Mouse (Mus musculus) gastrocnemius, postnatal 14 days (tissue): ENCODE measurements at regions not wholly inside any gene's neighbourhood (a gene's known extent, or its start where the extent isn't known, plus 50 kb on each side); places are given as distances from the start of the nearest gene placed in this dataset.

Source experiments
- DNase-seq: peaks from one replicate; pipeline ENCODE4 v3.0.0; 2021; ENCODE audit warnings: mixed read lengths
- intact Hi-C: fragments of 180-260 bp; cut with DNase I; formaldehyde crosslinking; loops from one replicate; pipeline ENCODE4 v1.15.1; 2025; ENCODE audit warnings: low total_unique reads

DNA sequence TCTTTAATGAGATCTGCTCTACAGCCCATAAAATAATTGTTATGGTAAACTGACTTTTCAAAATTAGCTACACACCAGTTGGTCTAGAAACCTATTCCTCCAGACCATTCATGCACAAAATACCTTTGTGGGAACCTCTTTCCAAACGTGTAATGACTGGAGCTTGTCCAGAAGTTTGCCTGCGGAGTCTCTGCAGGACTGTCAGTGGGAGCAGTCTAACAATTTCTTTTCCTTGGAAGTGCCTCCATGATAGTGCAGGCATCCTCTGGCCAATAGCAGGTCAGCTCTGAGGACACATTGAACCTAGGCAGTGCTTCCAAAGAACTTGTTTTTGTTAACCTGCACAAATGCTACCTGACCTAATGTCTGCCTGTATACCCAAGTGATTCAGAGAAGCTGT lies 932.3 kb downstream of the Pcdh9 start:
- DNase-seq = no peak
- intact Hi-C loops = no loop called here

DNA sequence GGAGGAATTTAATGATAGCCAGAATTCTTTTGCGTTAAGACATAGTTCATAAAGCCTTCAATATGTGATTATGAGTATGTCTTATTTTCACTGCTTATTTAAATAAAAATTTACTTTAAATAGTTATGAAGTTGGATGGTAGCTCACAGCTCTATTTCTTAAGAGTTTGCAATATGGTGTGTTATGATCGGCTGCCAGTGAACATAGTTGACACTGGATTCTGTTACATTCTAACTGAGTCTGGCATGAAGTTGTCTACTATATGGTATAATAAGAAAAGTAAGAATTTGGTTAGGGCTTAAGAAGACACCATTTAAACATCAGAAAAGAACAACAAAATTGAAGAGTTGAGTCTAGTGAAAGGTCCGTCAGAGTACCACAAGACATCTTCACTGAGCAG lies 935.0 kb downstream of the Pcdh9 start:
- intact Hi-C loops = no loop called here
- DNase-seq = no peak

DNA sequence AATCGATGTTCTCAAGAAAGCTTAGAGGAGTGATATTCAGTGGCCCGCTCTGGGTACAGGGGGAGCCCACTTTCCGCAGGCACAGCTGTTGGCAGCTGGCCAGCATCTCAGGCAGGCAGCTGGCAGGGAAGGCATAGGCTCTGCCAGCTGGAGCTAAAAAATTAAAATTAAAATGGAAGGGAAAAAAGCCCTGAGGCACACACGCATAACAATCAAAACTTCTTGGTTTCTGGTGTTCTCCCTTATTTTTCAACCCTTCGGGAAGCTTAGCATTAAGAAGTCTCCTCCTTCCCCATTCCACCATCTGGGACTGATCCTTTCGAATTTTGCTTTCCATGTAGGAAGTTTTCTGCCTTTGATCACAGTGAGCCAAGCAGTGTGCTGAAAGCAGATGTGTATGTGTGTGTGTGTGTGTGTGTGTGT lies 982.8 kb downstream of the Pcdh9 start:
- DNase-seq = peak; percentile 3
- intact Hi-C loops = no loop called here

DNA sequence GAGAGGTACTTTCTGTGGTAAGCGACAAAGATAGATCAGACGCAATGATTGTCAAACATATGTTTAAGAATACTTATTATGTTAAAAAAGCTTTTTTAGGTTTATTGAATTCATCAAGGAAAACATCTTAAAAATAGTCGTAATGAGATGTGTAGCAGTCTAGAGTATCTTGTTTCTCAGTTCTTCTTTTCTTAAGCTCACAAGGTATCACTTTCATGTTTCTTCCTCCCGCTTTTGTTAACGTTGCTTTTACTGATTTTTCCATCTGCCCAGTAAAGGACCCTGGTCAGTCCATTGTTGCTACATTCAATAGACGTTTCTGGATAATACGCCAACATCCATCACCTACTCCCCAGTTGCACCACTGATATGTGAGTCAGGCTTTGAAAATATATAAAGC lies 1015.9 kb downstream of the Pcdh9 start:
- DNase-seq = no peak
- intact Hi-C loops = no loop called here

DNA sequence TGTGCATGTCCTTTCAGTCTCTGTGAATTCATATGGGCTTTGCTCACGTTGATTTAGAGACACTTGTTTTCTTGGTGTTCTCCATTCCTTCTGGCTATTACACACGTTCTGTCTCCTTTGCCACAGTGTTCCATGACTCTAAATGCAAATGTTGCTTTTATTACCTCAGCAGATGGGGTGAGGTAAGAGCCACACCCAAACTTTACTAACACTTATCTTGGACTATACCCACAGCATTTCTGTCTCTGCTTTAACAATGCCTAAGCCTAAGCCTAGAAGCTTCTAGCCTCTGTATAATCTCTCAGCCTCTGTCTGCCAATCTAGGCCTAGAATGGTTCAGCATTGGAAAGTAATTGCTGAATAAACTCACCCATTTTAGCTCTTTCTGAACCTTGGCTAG lies 1024.0 kb downstream of the Pcdh9 start:
- intact Hi-C loops = no loop called here

DNA sequence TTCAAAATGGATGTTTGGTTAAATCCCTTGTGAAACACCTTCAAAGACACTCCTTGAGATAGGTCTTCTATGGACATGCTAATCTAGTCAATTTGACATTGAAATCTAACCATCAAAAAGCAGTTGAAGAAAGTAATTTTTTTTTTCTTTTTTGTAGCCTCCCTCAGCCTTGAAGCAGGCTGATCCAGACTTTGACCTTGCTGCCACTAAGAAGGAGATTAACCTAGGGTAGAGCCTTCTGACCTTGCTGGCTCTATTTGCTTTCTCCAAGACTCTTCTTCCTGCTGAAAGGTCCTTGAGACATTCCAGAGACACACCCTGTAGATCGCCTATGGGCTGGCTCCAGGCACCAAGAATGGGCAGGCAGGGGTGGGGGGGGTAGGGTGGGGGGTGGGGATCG lies 1027.5 kb downstream of the Pcdh9 start:
- DNase-seq = no peak
- intact Hi-C loops = no loop called here

More for the DNA sequence above, 1024.0 kb downstream of the Pcdh9 start:
- DNase-seq = no peak

DNA sequence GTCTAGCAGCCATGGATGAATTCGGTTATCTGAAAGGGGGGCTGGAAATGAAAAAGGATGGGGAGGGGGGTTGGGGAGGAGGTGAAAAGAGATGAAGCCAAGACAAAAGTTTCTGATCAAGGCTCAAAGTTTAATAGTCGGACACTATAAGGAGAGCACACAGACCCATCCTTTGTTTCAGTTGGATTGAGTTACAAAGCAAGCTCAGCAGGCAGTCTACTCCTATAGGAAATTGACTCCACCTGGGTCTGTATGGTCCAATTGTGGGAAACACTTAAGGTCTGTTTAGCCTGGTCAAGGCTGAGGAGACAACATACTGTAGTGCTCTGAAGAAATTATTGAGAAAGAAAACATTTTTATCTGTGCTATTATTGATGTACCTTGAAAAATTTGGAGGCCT lies 1029.8 kb downstream of the Pcdh9 start:
- intact Hi-C loops = no loop called here
- DNase-seq = no peak

DNA sequence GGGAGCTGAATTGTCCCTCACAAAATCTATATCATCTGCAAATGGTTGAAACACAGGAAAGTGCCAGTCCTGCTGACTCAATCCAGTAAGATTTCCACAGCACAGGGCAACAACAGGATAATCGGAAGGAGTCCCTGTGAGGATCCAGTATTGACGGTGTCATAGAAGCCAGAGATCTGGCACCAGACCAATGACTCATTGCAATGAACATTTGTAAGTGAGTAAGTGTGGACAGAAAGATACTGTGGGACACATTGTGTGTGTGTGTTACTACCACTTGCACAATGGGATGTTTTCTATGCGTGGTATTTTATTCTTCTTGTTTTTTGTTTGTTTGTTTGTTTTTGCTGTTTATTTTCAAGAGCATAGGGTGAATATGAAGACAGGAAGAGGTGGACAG lies 1056.8 kb downstream of the Pcdh9 start:
- no peak for DNase-seq
- intact Hi-C loops = no loop called here

DNA sequence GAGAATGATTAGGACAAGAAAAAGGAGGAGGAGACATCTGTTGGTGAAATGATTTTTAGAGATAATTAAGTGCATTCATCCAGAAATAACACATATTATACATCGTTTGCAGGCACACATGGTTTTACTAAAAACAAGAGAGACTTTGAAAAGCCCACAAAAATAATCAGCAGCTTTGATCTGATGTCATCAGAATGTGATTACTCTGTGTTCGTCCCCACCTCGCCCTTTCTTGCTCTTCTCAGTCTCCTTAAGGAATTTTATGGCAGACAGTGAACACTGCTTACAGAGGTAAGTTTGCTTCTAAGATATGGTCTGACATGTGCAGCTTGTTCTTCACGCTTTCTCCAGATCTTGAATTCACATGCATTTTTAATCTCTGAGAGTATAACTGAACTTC lies 1061.3 kb downstream of the Pcdh9 start:
- intact Hi-C loops = no loop called here
- no peak for DNase-seq

DNA sequence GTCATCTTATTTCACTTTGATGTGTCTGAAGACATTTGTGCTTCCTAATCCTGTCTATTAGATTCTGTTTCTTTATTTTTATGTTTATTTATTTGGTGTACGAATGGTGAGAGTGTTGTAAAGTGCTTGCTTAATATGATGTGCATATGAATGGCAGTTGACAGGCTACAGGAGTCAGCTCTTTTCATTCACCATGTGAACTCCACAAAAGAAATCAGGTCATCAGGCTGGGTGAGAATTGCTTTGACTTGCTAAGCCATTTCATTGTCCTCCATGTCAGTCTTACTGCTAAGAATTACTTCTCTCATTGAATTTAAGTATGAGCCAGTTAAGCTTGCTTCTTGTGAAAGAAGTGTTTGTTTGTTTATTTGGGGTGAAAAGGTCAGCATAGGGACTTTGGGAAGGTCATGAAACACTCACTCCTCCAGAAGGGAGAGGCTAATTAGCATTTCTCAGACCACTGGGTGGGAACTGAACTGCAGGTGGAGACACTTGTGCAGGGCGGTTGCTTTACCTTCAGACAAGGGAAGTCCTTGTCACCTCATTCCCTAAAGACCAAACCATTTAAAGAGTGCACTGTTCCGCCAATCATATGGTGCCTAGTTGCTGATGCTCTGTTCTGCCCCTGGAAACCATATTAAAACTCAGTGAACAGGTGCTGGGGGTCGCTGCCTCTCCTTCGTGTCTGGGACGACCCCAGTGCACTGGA lies 1063.7 kb downstream of the Pcdh9 start:
- intact Hi-C loops = no loop called here
- no peak for DNase-seq

DNA sequence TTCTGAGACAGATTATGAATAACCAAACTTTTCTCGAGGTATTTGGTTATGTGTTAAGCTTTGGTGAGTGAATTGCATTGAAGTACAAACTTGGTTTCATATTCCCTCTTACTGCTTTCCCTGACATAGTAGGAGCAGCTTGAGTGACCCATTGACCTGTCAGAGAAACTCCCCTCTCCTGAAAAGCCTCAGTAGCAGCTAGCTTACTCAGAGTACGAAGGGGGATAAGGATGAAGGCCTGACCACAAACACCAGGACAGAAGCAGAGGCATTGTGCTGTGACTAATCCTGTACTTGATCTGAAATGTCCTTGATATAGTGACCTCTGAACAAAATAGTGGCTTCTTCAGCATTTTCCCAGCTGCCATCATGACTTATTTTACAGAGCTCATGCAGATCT lies 1070.4 kb downstream of the Pcdh9 start:
- no peak for DNase-seq
- intact Hi-C loops = no loop called here
